Mouse (Mus musculus) kidney, postnatal 0 days (tissue): ENCODE measurements around the gene Qsox2. TPM values are rescaled to one million over a fixed set of nuclear protein-coding genes. Genes with fewer than 3 reads are reported as not detected.

ENCODE experiments used
- ATAC-seq: fragments of 200-750 bp; cut with Nextera tagmentation; replicated peaks from 2 replicates; pipeline ENCODE4 v1.8.0; 2017; ENCODE audit warnings: low read depth, moderate number of reproducible peaks, moderate TSS enrichment, moderate library complexity; ENCODE audit not compliant: low FRiP score
- DNase-seq: peaks from one replicate; pipeline ENCODE4 v3.0.0-alpha.2; 2016; ENCODE audit warnings: low spot score
- H3K27ac ChIP-seq: fragments of 300-500 bp; sonication (generic); 2 replicates; pipeline ENCODE4 v1.5.1; 2014; ENCODE audit warnings: mild to moderate bottlenecking
- H3K27me3 ChIP-seq: fragments of 300-500 bp; sonication (generic); 2 replicates; pipeline ENCODE4 v1.6.1; 2014; ENCODE audit warnings: low read length, mixed read lengths; ENCODE audit not compliant: insufficient read depth
- H3K36me3 ChIP-seq: fragments of 300-500 bp; sonication (generic); 2 replicates; pipeline ENCODE4 v1.6.1; 2014; ENCODE audit warnings: low read length, mixed read lengths; ENCODE audit not compliant: insufficient read depth
- H3K4me1 ChIP-seq: fragments of 300-500 bp; sonication (generic); replicated peaks from 2 replicates; pipeline ENCODE4 v1.6.1; 2014; ENCODE audit warnings: antibody characterized with exemption, low read length, mixed read lengths; ENCODE audit not compliant: insufficient read depth
- H3K4me2 ChIP-seq: fragments of 300-500 bp; sonication (generic); 2 replicates; pipeline ENCODE4 v1.6.1; 2014; ENCODE audit warnings: mild to moderate bottlenecking, low read length, moderate library complexity, mixed read lengths
- H3K4me3 ChIP-seq: fragments of 300-500 bp; sonication (generic); replicated peaks from 2 replicates; pipeline ENCODE4 v1.5.1; 2014; ENCODE audit warnings: low read depth, low read length
- H3K9ac ChIP-seq: fragments of 300-500 bp; sonication (generic); 2 replicates; pipeline ENCODE4 v1.6.1; 2014; ENCODE audit warnings: low read depth, low read length
- H3K9me3 ChIP-seq: fragments of 300-500 bp; sonication (generic); replicated peaks from 2 replicates; pipeline ENCODE4 v1.6.1; 2016; ENCODE audit warnings: low read length, inconsistent platforms, mixed read lengths
- CTCF ChIP-seq: IDR thresholded peaks from 2 replicates; pipeline ENCODE4 v1.5.1; 2016; ENCODE audit warnings: antibody characterized with exemption, low read depth, mild to moderate bottlenecking, moderate library complexity
- WGBS: fragments of 180-500 bp; shearing (Covaris S2); extraction: QIAGEN DNeasy Blood & Tissue Kit; methylation state at CpG from one replicate; pipeline ENCODE4 v1.1.7; 2014; 5-methylcytosine and 5-hydroxymethylcytosine counted together
- polyA plus RNA-seq: library from polyadenylated mRNA; unstranded; fragments of >200 nt; fragmentation: Nextera tagmentation; extraction: Ambion mirVana; gene quantifications from 2 replicates; pipeline ENCODE4 v1.2.1, GENCODE M21; 2015

Gene Qsox2
- polyA plus RNA-seq, 1 experiment from 2014 or later: 11.3 TPM

DNA sequence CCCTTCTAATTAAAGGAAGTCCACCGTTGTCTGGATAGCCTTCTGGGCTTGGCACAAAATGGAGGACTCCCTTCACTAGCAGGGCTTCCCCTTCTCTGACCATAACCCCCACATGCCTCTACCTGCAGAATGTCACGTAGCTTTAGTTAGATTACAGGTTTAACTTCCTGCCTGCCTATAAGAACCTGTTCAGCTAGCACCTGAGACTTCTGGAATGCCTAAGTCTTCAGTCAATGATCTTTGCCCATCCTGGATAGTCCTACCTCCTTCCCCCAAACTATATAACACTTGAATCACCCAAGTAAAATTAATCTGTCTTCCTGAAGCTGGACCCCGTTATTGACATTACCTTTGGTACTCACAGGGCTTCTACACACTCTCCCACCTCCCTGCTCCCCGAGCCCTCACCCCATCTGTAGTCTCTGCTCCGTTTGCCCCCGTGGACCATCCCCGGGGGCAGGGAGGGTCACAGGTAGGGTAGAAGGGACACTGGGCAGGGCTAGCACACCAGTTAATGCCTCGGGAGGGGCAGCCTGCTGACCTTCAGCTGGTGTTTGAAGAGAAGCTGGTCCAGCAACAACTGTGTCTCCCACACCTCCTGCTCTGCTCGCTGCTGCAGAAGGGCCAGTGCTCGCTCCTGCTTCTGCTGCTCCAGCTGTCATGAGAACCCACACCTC lies 28.9 kb upstream of the Qsox2 start:
- Histone ChIP-seq H3K9me3 (no peaks in the 10 kb centered on the region), H3K36me3 (no peaks in the 10 kb centered on the region), H3K27ac (no peak overlapping the region), H3K9ac (no peak overlapping the region), H3K27me3 (no peaks in the 10 kb centered on the region), H3K4me3 (no peak overlapping the region), H3K4me1 (no peaks in the 10 kb centered on the region), H3K4me2 (no peak overlapping the region)
- DNase-seq (no peak), ATAC-seq (no peak)
- 76% methylated on average over 10 of the region's 10 CpGs for WGBS
- TF ChIP-seq CTCF: no peak

GRCm38 (mm10) chr2:26265095-26265494 lies 27.8 kb upstream of the Qsox2 start:
- Histone ChIP-seq H3K4me1 (no peaks in the 10 kb centered on the region), H3K36me3 (no peaks in the 10 kb centered on the region), H3K9me3 (no peaks in the 10 kb centered on the region), H3K9ac (no peak overlapping the region), H3K4me3 (no peak overlapping the region), H3K27me3 (no peaks in the 10 kb centered on the region), H3K27ac (no peak overlapping the region), H3K4me2 (no peak overlapping the region)
- WGBS: 63% methylated on average over 2 of the region's 2 CpGs
- TF ChIP-seq CTCF: no peak
- no peak for ATAC-seq
- DNase-seq: no peak

DNA sequence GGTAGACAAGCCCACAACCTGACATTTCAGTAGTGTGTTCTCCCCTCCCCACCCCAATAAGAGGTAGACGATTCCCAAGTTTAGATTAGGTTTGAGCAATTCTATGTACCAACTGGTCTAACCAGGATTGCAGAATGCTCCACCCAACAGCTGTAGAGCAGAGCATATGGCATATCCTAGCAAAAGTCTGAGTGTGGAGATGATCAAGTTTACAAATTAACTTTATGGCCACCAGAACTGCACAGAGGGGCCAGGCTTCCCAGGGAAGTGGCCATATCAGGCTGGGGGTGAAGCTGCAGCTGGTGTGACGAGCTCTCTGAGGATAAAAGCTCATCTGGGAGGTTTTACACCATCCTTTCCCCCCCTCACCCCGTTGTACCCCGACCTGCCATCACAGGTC lies 27.3 kb upstream of the Qsox2 start:
- ATAC-seq (no peak), DNase-seq (no peak)
- Histone ChIP-seq H3K36me3 (no peaks in the 10 kb centered on the region), H3K9ac (no peak overlapping the region), H3K27ac (no peak overlapping the region), H3K27me3 (no peaks in the 10 kb centered on the region), H3K4me3 (no peak overlapping the region), H3K4me2 (no peak overlapping the region), H3K4me1 (no peaks in the 10 kb centered on the region), H3K9me3 (no peaks in the 10 kb centered on the region)
- 47% methylated on average over 4 of the region's 4 CpGs for whole genome bisulfite sequencing
- no peak for TF ChIP-seq CTCF

GRCm38 (mm10) chr2:26257315-26258096 lies 20.2 kb upstream of the Qsox2 start:
- Histone ChIP-seq H3K4me3 (no peak overlapping the region), H3K36me3 (no peaks in the 10 kb centered on the region), H3K4me2 (no peak overlapping the region), H3K9ac (no peak overlapping the region), H3K27ac (no peak overlapping the region), H3K4me1 (no peaks in the 10 kb centered on the region), H3K27me3 (no peaks in the 10 kb centered on the region), H3K9me3 (no peaks in the 10 kb centered on the region)
- no peak for TF ChIP-seq CTCF
- DNase-seq: no peak
- WGBS: 84% methylated on average over 16 of the region's 16 CpGs
- ATAC-seq: no peak

- no peak overlapping the region for H3K4me2 ChIP-seq
- H3K27me3 ChIP-seq: no peaks in the 10 kb centered on the region
- H3K4me3 ChIP-seq: no peak overlapping the region
- no peak for TF ChIP-seq CTCF
- ATAC-seq: no peak
- 56% methylated on average over 4 of the region's 4 CpGs for WGBS
- no peak overlapping the region for H3K27ac ChIP-seq
- no peaks in the 10 kb centered on the region for H3K9me3 ChIP-seq
- no peaks in the 10 kb centered on the region for H3K36me3 ChIP-seq
- H3K4me1 ChIP-seq: no peaks in the 10 kb centered on the region
- DNase-seq: no peak
- H3K9ac ChIP-seq: no peak overlapping the region
These were observed 17.5 kb upstream of the Qsox2 start for GRCm38 (mm10) chr2:26254816-26255215.

- Histone ChIP-seq H3K9ac (no peak overlapping the region), H3K4me2 (no peak overlapping the region), H3K27me3 (no peaks in the 10 kb centered on the region), H3K27ac (no peak overlapping the region), H3K36me3 (no peaks in the 10 kb centered on the region), H3K4me3 (no peak overlapping the region), H3K9me3 (no peaks in the 10 kb centered on the region), H3K4me1 (no peaks in the 10 kb centered on the region)
- ATAC-seq (no peak), DNase-seq (no peak)
- WGBS: 56% methylated on average over 8 of the region's 8 CpGs
- no peak for TF ChIP-seq CTCF
These were observed 15.3 kb upstream of the Qsox2 start for GRCm38 (mm10) chr2:26252514-26253206.
